Mouse (Mus musculus): ENCODE data around the gene Wwox. TPM values are rescaled to one million over a fixed set of nuclear protein-coding genes. Genes with fewer than 3 reads are reported as not detected.

Wwox gene
- total and polyA plus RNA-seq, 3 experiments, result 7.6 to 61.8 (median 12.2) TPM

DNA sequence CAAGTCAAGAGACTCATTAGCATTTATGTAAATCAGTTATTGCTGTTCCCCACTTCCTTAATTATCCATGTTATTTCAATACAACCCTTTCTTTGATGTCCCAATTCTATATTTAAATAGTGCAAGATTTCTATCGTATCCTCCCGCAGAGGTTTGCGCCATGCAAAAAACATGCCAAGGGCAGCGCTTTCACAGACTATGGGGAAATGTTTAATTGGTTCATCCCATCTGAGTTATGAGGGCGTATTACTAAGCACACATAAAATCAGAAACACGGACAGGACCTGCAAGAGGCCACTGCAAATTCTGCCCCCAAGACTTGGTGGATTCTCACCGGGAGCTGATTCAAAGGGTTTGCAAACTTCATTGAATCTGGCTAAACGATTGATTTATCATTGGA is 468.6 kb downstream of the Wwox start:
- Histone ChIP-seq H3K9me3 (replicated peaks; ENCODE audit: insufficient read depth, low read length) (no peaks in the 10 kb centered on the region), H3K79me2 (ENCODE audit: control insufficient read depth, insufficient read depth, low read length, poor library complexity) (no peaks in the 10 kb centered on the region), H3K27me3 (ENCODE audit: control insufficient read depth in 1 of 2, insufficient read depth in 2 of 2, low read length in 2 of 2) (no peaks in the 10 kb centered on the region), H3K9ac (ENCODE audit: control insufficient read depth, low read depth, low read length, poor library complexity, severe bottlenecking) (no peak overlapping the region), H3K4me3 (ENCODE audit: control insufficient read depth in 1 of 2, insufficient read depth in 1 of 2, low read depth in 2 of 2, low read length in 2 of 2) (no peak overlapping the region), H3K27ac (ENCODE audit: control insufficient read depth, low read depth, low read length) (no peak overlapping the region), H3K36me3 (ENCODE audit: control insufficient read depth in 1 of 2, insufficient read depth in 2 of 2, low read length in 2 of 2) (no peaks in the 10 kb centered on the region), H3K4me1 (ENCODE audit: control insufficient read depth in 1 of 2, insufficient read depth in 2 of 2, low read length in 2 of 2) (no peaks in the 10 kb centered on the region)
- TF ChIP-seq USF2 (IDR thresholded peaks at IDR 0.05; ENCODE audit: borderline replicate concordance in 1 of 2, insufficient read depth in 1 of 2, low read depth in 1 of 2, low read length in 2 of 2) (no peak), SIN3A (IDR thresholded peaks at IDR 0.05; ENCODE audit: low read length) (no peak), SMC3 (IDR thresholded peaks at IDR 0.05; ENCODE audit: low read depth, low read length) (no peak), TCF12 (IDR thresholded peaks at IDR 0.05; ENCODE audit: low read depth, low read length) (no peak), RAD21 (IDR thresholded peaks at IDR 0.05; ENCODE audit: low read depth, low read length) (no peak), POLR2A (IDR thresholded peaks at IDR 0.05; ENCODE audit: control insufficient read depth in 1 of 2, insufficient read depth in 1 of 2, low read depth in 1 of 2, low read length in 2 of 2, poor library complexity in 1 of 2) (no peak), HCFC1 (IDR thresholded peaks at IDR 0.05; ENCODE audit: low read depth, low read length) (no peak), POLR2AphosphoS2 (IDR thresholded peaks at IDR 0.05; ENCODE audit: low read length) (no peak), ELF1 (IDR thresholded peaks at IDR 0.05; ENCODE audit: low read depth, low read length) (no peak), BHLHE40 (IDR thresholded peaks at IDR 0.05; ENCODE audit: borderline replicate concordance, low read depth, low read length) (no peak), RCOR1 (IDR thresholded peaks at IDR 0.05; ENCODE audit: low read depth, low read length) (no peak), CHD2 (IDR thresholded peaks at IDR 0.05; ENCODE audit: low read length) (no peak), NRF1 (IDR thresholded peaks at IDR 0.05; ENCODE audit: insufficient read depth, low read depth, low read length, poor library complexity, severe bottlenecking) (no peak), USF1 (IDR thresholded peaks at IDR 0.05; ENCODE audit: low read depth, low read length) (no peak), KAT2A (conservative IDR thresholded peaks at IDR 0.05; ENCODE audit: low read depth, low read length) (no peak), MAFK (IDR thresholded peaks at IDR 0.05; ENCODE audit: borderline replicate concordance, low read depth, low read length) (no peak), CTCF (IDR thresholded peaks at IDR 0.05 in 2 of 3, conservative IDR thresholded peaks at IDR 0.05 in 1 of 3; ENCODE audit: control insufficient read depth in 1 of 3, insufficient read depth in 1 of 3, low read depth in 2 of 3, low read length in 3 of 3, poor library complexity in 1 of 3, severe bottlenecking in 1 of 3) (no peak), POLR2AphosphoS5 (IDR thresholded peaks at IDR 0.05; ENCODE audit: borderline replicate concordance, low read depth, low read length) (no peak)
- no peak for DNase-seq (ENCODE audit: low read depth, low spot score)

- DNase-seq (ENCODE audit: low read depth, low spot score), result no peak
Observed at GRCm38 (mm10) chr8:114908589-114908988, 469.1 kb downstream of the Wwox start.

More at GRCm38 (mm10) chr8:114908589-114908988, 469.1 kb downstream of the Wwox start:
- Histone ChIP-seq H3K4me1 (ENCODE audit: control insufficient read depth in 1 of 2, insufficient read depth in 2 of 2, low read length in 2 of 2) (no peaks in the 10 kb centered on the region), H3K27ac (ENCODE audit: control insufficient read depth, low read depth, low read length) (no peak overlapping the region), H3K9me3 (replicated peaks; ENCODE audit: insufficient read depth, low read length) (no peaks in the 10 kb centered on the region), H3K27me3 (ENCODE audit: control insufficient read depth in 1 of 2, insufficient read depth in 2 of 2, low read length in 2 of 2) (no peaks in the 10 kb centered on the region), H3K9ac (ENCODE audit: control insufficient read depth, low read depth, low read length, poor library complexity, severe bottlenecking) (no peak overlapping the region), H3K36me3 (ENCODE audit: control insufficient read depth in 1 of 2, insufficient read depth in 2 of 2, low read length in 2 of 2) (no peaks in the 10 kb centered on the region), H3K4me3 (ENCODE audit: control insufficient read depth in 1 of 2, insufficient read depth in 1 of 2, low read depth in 2 of 2, low read length in 2 of 2) (no peak overlapping the region), H3K79me2 (ENCODE audit: control insufficient read depth, insufficient read depth, low read length, poor library complexity) (no peaks in the 10 kb centered on the region)
- TF ChIP-seq CHD2 (IDR thresholded peaks at IDR 0.05; ENCODE audit: low read length) (no peak), KAT2A (conservative IDR thresholded peaks at IDR 0.05; ENCODE audit: low read depth, low read length) (no peak), RCOR1 (IDR thresholded peaks at IDR 0.05; ENCODE audit: low read depth, low read length) (no peak), SIN3A (IDR thresholded peaks at IDR 0.05; ENCODE audit: low read length) (no peak), MAFK (IDR thresholded peaks at IDR 0.05; ENCODE audit: borderline replicate concordance, low read depth, low read length) (no peak), TCF12 (IDR thresholded peaks at IDR 0.05; ENCODE audit: low read depth, low read length) (no peak), POLR2AphosphoS2 (IDR thresholded peaks at IDR 0.05; ENCODE audit: low read length) (no peak), NRF1 (IDR thresholded peaks at IDR 0.05; ENCODE audit: insufficient read depth, low read depth, low read length, poor library complexity, severe bottlenecking) (no peak), NELFE (IDR thresholded peaks at IDR 0.05; ENCODE audit: low read depth, low read length) (no peak), GABPA (IDR thresholded peaks at IDR 0.05; ENCODE audit: low read depth, low read length) (no peak), EP300 (IDR thresholded peaks at IDR 0.05; ENCODE audit: low read depth in 1 of 2, low read length in 2 of 2) (no peak), JUND (IDR thresholded peaks at IDR 0.05; ENCODE audit: low read depth, low read length) (no peak), ELF1 (IDR thresholded peaks at IDR 0.05; ENCODE audit: low read depth, low read length) (no peak)
